Mouse (Mus musculus) right cerebral cortex, postnatal 4 days (tissue): ENCODE measurements at regions not wholly inside any gene's neighbourhood (a gene's known extent, or its start where the extent isn't known, plus 50 kb on each side); places are given as distances from the start of the nearest gene placed in this dataset.
A peak's percentile ranks its signal among the peaks of the same experiment; 100 is the strongest.

Source experiments
- DNase-seq: peaks from one replicate; pipeline ENCODE4 v3.0.0-alpha.2; 2022

DNA sequence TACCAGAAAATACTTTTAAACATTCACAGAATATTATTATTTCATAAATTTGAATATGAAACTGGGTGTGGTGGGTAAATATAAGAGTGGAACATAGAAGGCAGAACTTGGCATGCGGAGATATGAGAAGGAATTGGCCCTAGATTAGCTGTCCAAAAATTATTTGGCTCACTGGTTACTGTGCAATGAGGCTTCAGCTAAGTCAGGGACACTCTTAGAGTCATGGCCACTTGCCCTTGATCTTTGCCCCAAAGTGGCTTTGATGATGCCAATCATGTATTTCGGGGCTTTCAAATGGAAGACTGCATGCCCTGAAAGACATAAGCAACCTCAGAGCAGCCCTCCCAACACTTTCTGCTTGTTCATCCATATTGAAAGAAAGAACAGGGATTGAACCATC is 76.9 kb downstream of the Pxdc1 start:
- no peak for DNase-seq

DNA sequence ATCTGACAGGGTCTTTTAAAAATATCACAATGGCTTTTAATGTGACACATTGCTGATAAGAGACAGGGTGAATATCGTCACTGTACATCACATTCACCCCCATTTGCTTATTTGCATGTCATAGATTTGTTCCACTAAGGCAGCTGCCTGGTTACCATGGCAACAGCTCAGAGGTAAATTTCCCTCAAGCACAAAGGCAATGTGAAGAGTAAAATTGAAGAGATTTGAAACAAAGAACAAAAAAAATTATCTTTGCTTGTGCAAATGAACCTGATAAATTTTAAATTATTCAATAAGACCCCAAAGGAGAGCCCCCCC is 77.3 kb downstream of the Pxdc1 start:
- DNase-seq = peak; percentile 28

DNA sequence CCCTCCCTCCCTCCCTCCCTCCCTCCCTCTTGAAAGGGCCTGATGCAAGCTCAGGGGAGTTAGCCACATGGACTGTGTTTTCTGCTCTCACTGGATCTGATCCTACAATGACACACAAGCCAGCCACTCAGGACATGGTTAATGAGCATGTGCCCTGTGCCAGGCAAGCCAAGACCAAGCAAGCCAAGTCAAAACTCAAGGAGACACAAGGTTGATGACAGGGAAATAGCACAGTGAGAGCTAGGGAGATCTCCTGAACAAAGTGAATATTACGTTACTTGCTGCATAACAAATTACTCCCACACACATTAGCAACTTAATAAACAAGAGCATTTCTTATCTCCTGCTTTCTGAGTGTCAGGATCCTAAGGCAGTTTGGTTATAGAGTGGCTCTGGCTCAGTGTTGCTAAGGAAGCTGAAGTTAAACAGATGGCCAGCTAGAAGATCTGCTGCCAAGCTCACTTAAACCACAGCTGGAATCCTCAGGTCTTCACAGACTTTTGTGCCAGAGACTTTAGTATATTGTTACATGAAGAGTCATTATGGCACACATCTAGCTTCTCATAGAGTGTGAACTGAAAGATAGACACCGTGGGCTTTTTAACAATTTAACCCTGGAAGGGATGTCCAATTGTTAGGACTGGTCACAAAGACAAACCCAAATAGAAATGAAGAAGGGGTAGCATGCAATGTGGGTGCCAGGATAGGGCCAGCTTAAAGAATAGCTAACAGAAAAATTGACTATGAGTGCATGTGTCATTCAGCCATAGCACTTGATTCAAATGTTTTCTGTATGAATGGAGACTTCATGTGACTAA is 77.9 kb downstream of the Pxdc1 start:
- DNase-seq = no peak

DNA sequence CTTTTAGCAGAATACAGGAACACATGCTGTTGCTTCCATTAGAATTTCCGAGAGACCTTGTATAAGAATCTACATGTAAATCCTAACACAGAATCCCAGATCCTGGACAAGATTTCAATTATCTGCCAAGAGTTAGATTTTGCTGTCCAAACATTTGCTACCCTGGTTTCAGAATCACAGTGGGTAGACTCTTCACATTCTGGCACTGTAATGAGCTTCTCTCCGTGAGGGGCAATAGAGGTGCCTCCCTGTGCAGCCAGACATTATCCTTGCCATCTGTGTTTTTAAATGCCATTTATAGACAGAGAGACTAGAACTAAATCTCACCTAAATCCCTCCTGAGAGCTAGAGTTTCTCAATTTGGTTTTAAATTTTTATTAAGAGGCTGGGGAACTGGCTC is 84.0 kb downstream of the Pxdc1 start:
- no peak for DNase-seq

DNA sequence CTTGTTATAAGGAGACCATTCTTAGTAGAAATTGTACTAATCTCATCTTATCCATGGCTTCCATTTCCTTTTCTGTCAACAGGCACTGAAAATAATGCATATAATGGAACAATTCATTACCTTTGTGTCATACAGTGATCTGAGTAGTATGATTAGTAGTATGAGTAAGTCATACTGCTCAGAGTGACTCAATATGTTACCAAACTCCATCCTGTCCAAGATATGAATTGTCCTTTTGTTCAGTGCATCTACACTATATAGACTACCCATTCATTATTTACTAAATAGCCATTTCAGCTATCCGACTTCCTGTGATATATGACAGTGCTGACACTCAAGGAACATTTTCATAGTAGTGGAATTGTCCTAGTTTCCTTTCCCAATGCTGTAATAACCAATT is 86.6 kb downstream of the Pxdc1 start:
- no peak for DNase-seq

DNA sequence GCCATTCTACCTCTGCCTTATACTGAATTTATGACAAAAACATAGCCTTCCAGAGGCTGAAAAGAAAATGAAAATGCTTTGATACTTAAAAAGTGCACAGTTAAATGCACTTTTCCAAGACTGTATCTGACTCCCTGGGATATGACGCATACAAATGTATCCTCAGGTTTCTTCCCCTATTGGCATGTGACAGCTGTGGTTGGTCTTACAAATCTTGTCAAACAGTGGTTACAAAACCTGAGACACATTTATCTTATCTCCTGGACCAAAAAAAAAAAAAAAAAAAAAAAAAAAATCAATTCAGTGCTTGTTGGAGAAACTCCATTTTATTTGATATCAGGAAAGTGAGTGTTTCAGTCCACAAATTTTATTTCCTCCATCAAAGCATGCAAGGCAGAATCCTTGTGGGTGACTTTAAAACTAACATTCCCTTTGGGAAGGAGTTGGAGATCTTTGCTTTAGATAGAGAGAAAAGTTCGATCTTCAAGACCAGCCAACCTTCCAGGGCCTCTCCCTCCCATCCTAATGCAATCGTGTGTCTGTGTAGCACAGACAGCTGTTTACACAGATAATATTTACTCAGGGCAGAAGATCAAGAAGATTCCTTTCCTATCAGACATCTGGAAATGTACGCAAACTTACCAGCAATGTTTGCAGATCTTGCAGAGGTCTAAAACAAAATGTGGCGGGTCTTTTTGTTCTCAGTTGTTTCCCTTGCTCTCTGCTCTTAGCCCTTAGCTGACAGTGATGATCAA is 103.0 kb downstream of the Pxdc1 start:
- DNase-seq = no peak

DNA sequence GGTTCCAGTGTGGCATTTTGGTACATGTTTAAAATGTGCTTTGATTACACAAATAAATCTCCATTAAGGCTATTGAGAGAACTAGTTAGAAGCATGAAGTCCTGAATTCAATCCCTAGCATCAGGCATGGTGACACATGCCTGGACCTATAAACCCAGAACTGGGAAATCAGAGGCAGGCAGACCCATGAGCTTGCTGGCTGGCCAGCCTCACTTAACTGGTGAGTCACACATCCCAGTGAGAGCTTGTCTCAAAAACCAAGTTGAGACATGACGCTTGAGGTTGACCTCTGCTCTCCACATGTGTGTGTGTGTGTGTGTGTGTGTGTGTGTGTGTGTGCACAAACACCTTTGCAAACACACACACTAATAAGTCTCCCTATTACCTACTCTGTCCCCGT is 112.6 kb downstream of the Pxdc1 start:
- DNase-seq = no peak

DNA sequence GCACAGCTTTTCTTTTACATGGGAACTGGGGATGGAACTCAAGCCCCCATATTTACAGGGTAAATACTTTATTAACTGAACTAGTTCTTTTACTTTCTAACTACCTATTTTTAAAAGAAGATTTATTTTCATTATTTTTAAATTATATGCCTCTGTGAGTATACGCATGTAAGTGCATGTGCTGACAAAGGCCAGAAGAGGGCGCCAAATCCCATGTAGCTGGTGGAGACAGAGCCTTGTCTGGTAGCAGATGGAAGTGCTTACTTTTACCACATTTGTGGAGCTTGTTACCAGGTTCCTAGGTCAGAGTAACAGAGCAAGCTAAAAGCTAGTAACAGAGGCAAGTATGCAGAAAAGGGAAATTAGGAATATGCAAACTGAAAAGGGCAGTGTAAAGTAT is 119.4 kb downstream of the Pxdc1 start:
- DNase-seq = peak; percentile 9

DNA sequence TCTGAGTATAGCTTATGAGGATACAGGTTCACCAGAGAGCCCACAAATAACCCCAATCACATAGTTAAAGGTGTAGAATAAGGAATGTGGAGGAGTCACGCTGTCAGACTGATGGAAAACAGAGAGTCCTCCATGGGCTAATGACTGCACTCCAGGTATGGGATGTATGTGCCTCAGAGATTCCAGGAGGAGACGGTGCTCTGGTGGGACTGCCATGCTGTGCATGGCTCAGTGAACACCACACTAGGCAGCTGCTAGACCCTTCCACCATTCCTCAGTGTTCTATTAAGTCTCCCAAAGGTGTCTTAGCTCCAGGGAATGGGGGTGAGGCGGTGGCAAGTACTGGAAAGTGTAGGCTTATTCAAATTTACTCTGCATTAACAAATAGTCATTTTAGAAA is 142.0 kb downstream of the Pxdc1 start:
- no peak for DNase-seq

DNA sequence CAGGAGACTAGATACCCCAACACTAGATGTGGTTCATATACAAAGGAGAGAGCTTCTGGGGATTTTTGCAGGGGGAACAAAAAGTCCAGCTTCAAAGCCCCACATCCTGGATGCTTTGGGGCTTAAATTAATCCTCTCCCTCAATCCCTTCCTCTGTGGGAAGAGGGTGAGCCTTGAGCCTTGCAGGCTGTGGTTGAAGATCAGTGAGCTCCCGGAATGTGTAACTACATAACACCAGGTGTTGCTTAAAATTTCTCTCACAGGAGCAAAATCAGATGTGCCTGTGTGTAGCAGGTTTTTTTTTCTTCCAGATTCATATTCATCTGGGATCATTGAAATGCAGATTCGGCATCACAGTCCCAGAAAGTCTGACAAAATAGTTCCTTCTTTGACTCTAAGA is 146.1 kb downstream of the Pxdc1 start:
- DNase-seq = no peak

DNA sequence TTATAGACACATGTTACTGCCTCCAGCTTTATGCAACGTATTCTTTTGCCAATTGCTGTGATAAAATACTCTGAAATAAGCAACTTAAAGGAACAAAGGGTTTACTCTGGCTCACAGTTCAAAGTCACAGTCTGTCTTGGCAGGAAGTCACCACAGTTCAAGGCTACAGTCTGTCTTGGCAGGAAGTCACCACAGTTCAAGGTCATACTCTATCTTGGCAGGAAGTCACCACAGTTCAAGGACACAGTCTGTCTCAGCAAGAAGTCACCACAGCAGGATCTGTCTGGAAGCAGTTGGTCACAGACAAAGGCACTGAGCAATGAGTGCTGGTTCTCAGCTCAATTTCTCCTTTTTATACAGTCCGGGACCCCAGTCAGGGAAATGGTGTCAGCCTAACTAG is 147.4 kb downstream of the Pxdc1 start:
- no peak for DNase-seq

DNA sequence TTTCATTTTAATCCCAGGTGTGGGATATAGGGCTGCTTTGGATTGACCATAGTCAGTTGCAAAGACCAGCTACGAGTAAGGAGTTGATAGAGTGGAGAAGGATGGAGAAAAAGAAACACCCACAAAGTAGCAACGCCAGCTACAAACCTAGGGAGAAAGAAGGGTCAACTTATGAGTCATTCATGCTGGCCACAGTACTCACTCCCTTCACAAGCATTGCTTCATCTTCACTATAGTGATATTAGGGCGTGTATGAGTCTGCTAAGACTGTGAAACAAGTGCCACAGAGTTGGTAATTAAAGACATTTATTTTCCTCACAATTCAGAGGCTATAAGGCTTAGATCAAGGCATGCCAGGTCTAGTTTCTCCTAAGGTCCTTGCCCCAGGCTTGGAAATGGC is 148.4 kb downstream of the Pxdc1 start:
- DNase-seq = no peak

DNA sequence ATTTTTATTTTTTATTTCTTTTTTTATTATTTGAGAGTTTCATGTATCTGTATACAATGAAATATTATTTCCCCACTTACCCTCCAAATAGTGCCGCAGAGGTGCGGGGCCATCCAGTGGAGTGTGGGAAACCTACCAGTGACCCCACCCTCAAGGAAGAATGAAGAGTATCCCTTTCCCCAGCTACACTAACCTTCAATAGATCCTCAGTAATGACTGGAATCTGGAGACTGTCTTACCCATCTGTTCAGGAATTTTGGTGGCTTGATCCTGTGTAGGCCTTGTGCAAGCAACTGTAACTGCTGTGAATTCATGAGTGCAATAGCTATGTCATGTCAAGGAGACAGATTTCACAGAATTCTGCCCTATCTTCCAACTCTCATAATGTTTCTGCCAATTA is 153.9 kb upstream of the Slc22a23 start:
- no peak for DNase-seq

DNA sequence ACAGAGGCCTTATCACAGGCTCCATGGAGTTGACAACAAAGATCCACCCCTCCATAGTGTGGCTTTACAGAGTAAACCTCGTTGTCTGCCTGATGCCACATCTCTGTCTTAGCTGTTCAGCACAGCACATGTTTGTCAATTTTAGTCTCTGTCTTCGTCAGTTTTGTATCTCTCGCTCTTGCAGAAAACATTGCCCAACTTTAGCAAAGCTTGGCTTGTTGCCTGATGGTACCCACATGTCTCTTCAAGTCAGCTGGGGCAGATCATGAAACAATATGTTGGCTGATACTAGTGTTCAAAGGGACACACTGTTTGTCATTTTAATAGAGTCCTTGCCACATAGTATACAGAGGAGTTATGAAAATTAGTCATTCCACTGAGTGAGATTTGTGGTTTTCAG is 152.7 kb upstream of the Slc22a23 start:
- DNase-seq = no peak

DNA sequence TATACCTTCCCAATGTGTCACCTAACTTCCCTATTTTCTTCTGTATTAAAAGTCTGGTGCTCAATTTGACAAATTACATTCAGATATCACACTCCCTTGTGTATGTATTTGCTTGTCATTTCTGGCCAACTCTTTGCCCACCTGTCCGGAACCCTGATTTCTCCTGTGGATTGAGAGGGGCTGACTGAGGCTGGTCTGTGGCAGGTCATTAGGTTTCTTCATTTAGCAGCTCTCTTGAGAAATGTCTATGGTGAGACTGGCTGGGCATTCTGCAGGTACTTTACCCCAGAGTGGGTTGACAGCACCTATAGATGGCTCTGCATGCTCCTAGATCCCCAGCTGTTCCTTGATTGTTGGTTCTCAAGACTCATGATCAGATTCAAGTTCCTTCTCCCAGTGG is 139.8 kb upstream of the Slc22a23 start:
- DNase-seq = no peak

DNA sequence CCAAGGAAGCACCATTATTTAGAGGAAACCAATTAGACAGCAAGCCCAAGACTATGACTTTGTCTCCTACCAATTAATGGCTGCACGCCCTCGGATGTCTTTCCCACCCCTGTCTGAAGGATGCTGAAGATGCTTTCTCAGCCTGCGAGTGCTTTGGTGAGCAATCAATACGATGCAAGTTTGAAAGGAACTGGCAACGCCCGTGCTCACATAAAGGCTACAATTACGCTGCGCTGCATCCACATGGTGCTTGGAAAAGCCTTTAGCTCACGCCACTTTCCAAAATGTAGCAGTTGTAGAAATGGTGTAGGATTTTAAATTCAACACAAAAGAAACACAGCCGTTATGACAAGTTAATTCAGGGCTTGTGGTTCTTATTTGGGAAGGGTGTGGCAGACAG is 136.5 kb upstream of the Slc22a23 start:
- no peak for DNase-seq

DNA sequence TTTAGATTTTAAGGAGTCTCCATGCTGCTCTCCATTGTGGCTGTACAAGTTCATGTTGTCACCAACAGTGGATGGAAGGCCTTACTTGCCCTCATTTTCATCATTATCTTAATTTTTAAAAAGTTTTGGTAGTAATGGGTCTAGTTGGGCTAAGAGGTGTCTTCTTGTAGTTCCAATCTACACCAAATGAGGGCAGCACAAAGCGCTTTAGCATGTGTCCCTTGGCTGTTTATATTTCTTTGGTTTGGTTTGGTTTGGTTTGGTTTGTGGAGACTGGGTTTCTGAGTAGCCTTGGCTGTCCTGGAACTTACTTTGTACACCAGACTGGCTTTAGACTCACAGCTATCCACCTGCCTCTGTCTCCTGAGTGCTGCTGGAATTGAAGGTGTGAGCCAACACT is 125.4 kb upstream of the Slc22a23 start:
- no peak for DNase-seq

DNA sequence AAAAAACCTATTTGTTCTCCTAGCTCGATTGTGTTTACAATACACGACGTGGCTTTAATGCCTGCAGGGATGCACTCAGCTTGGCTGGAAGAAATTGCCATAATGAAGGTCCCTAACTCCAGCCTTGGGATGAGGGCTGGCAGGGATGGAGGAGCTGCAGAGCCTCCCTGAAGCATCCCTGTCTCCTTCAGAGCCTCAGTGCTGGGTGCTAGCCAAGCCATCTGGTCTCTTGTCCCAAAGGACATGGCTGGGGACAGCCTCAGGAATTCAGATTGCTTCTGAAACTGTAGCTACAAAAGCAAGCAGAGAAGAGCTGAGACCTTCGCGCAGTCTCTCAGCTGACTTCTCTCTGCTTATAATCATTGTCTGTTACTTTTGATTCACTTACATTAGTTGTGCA is 124.6 kb upstream of the Slc22a23 start:
- peak; percentile 25 for DNase-seq

DNA sequence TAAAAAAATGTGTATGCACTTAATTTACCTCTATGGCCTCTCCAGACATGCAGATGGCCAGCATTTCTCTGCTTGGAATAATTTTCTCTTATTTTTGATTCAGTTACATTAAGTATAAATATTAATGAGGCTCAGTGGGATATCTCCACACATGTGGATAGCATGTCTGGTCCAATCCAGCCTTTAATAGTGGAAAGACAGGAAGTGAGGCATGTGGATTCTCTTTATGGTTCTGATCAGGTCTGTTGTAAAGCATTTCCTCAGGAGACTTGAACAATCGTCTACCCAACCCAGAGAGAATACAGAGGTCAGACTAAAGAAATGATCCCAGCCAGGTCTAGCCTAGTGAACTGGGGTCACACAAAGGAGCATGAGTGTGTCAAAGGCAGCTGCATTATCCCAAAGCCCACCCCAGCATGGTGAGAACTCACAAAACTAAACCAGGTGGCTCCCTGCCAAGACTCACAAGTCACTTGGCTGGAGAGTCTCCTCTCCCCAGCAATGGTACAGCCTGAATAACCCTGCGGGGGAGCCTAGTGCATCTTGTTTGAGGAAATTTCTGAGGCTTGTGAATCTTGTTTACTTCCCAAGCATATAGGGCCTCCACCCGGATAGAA is 123.3 kb upstream of the Slc22a23 start:
- peak; percentile 22 for DNase-seq

DNA sequence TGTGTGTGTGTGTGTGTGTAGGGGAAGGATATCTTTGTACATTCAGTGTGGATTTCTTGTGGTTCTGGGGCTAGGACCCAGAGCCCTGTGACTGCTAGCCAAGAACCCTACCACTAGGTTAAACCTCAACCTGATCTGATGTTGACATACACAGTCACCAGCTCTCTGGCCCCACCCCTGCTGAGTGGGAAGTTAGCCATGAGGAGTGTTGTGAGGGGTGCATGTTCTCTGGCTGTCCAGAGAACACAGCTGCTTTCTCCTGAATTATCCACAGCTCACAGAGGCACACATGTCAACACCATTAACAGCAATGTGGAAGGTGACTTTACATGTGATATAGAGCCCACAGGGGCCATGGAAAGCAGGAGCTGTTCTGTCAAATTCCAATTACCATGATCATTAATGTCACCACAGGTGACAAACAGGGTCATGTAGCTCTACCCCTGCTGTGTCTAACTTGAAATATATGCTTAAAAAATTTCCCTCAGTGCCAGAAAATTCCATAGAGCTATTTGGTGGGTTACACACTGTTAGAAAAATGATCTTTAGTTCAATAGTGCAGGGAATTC is 121.0 kb upstream of the Slc22a23 start:
- DNase-seq = no peak

DNA sequence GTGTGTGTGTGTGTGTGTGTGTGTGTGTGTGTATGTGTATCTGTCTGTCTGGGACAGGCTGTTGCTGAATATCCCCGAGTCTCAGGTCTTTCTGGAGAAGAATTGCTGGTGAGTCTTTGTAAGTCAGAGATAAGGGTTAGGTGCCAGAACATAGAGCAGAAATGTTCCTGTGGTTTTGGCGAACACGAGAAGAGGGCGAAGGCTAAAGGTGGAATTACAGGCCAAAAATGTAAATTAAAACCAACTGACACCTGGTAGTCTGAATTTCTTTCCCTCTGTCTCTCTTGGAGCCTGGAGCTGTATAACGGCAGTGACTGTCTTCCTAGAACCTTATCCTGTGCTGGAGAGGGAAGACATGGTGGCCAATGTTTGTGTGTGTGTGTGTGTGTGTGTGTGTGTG is 120.5 kb upstream of the Slc22a23 start:
- DNase-seq = no peak

DNA sequence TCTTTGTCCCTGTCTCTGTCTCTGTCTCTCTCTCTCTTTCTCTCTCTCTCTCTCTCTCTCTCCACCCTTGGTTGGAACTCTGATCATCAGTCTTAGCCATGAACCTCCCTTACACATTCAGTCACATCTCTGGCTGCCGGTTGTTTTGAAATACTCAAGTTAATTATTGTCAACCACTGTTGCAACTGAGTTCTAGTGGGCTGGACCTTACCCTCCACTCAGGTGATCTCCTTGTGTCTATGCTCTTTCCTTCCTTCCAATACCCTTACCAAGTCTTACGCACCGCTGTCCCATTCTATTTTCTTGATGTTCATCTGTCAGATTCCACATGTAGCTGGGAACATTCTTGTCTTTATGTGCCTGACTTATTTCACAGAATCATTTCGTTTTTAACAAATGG is 119.2 kb upstream of the Slc22a23 start:
- DNase-seq = no peak

DNA sequence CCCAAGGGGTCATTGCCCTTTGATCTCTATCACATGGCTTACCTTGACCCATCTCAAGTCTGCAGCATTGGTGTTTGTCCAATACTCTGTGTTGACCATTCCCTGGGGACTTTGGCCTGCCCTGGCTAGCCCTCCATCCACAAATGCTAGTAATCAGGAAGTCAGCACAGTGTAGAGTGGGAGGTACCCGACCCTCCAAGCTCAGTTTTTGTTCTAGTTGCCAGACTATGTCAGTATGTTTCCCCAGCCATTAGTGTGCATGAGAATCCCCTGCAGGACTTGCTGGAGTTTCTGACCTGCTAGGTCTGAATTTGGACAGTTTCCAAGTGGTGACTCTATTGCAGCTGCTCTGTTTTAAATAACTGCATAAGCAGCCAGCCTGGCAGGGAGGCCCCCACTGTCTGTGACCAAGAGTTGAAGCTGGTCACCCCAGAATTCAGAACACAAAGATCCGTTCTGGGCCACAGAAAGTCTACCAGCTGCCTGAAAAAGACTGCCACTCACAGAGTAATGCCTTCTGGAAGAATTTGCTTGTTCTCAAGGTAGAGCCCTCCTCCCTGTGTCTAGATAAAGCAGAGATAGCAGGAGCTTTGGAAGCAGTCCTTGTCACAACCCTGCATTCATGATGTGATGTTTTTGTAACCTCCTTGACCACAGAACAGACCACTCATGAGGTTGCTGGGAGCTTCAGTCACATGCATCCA is 118.0 kb upstream of the Slc22a23 start:
- DNase-seq = no peak
